20 mouse cellular contexts compared by ENCODE assay signal in the genomic region with DNA sequence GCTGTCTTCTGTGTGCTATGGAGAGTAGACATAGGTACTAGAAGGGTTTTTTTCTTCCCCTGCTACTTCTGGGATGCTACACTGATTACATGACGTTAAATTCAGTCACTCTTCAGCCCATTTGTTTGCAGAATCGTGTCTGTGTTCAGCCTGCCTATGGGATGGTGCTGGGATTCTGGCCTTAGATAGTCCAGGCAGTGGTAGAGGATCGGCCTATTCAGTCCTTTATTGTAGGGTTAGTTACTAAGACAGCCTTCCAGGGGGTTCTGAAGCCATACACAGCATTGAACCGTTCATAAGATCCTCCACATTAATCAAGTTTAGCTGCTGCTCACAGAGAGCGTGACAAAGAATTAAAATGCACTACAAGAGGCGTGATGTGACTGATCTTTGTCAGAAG. TPM values are rescaled to one million over a fixed set of nuclear protein-coding genes. Genes with fewer than 3 reads are reported as not detected.
A peak's percentile ranks its signal among the peaks of the same experiment; 100 is the strongest.
DNase-seq lines count a peak whose midpoint lies in the region; ATAC-seq and TF ChIP-seq lines count a peak whose summit lies in the region.
"Had no signal": no experiment of that assay in that cellular context is flagged by ENCODE, and none has a peak within 500 bp of the region (broad histone marks: within the 10 kb centered on the region; RNA-seq: fewer than 3 reads in every experiment).

No protein-coding gene starts in this region.

- no peak overlapping the region for H3K4me2 ChIP-seq in forebrain, embryonic 14.5 days (ENCODE audit: low read length)
- no peak overlapping the region for H3K4me2 ChIP-seq in forebrain, postnatal 0 days (ENCODE audit: low read depth)
- peak overlapping the region; percentile 33 for H3K4me2 ChIP-seq in hindbrain, postnatal 0 days (ENCODE audit: low read depth, low read length)
- peak overlapping the region; percentile 29; the same call in 1 of the 2 replicates for H3K4me2 ChIP-seq in midbrain, postnatal 0 days (ENCODE audit: low read depth, low read length, poor library complexity, severe bottlenecking)
- H3K4me2 ChIP-seq: embryonic facial prominence, embryonic 13.5 days; liver, embryonic 15.5 days had no signal

- no peak overlapping the region for H3K4me3 ChIP-seq in forebrain, embryonic 14.5 days (ENCODE audit: low read depth, low read length)
- H3K4me3 ChIP-seq in forebrain, embryonic 10.5 days, result no peak overlapping the region
- H3K4me3 ChIP-seq in forebrain, postnatal 0 days (ENCODE audit: low read depth, low read length), result no peak overlapping the region
- H3K4me3 ChIP-seq in hindbrain, postnatal 0 days (ENCODE audit: low read length), result no peak overlapping the region
- no peak overlapping the region for H3K4me3 ChIP-seq in midbrain, postnatal 0 days (ENCODE audit: low read depth, low read length)
- H3K4me3 ChIP-seq in embryonic facial prominence, embryonic 10.5 days, result no peak overlapping the region
- H3K4me3 ChIP-seq: embryonic facial prominence, embryonic 13.5 days; heart, adult 2 months; liver, embryonic 15.5 days; neural tube, embryonic 12.5 days had no signal

- no peaks in the 10 kb centered on the region for H3K9me3 ChIP-seq in forebrain, embryonic 14.5 days (replicated peaks; ENCODE audit: control insufficient read depth, low read length)
- H3K9me3 ChIP-seq in forebrain, embryonic 10.5 days, result no peaks in the 10 kb centered on the region
- H3K9me3 ChIP-seq in forebrain, postnatal 0 days (ENCODE audit: low read length), result no peaks in the 10 kb centered on the region
- H3K9me3 ChIP-seq in hindbrain, postnatal 0 days (ENCODE audit: low read length), result no peaks in the 10 kb centered on the region
- H3K9me3 ChIP-seq in midbrain, postnatal 0 days (ENCODE audit: low read length), result no peaks in the 10 kb centered on the region
- H3K9me3 ChIP-seq in embryonic facial prominence, embryonic 10.5 days, result no peaks in the 10 kb centered on the region
- H3K9me3 ChIP-seq: embryonic facial prominence, embryonic 13.5 days; liver, embryonic 15.5 days; neural tube, embryonic 12.5 days had no signal

- DNase-seq in forebrain, embryonic 14.5 days (ENCODE audit: low spot score), result no peak
- no peak for DNase-seq in forebrain, embryonic 10.5 days (ENCODE audit: extremely low spot score, low spot score)
- DNase-seq in forebrain, postnatal 0 days, result no peak
- no peak for DNase-seq in hindbrain, postnatal 0 days (ENCODE audit: low spot score)
- DNase-seq in midbrain, postnatal 0 days (ENCODE audit: low spot score), result no peak
- DNase-seq in embryonic facial prominence, embryonic 10.5 days (ENCODE audit: low spot score), result no peak
- DNase-seq in lung, postnatal 10 days, result no peak
- DNase-seq in frontal cortex, postnatal 10 days (ENCODE audit: low spot score in 2 of 2), result no peak
- DNase-seq: adrenal gland, postnatal 10 days; cerebellum, adult 2 months; gastrocnemius, postnatal 10 days; kidney, adult 18-20 months; kidney, postnatal 4 days; retina, postnatal 1 day; right cerebral cortex, postnatal 4 days; thymus, postnatal 36 days had no signal

- H3K27ac ChIP-seq in forebrain, embryonic 14.5 days (ENCODE audit: low read depth, low read length), result no peak overlapping the region
- H3K27ac ChIP-seq in forebrain, embryonic 10.5 days, result no peak overlapping the region
- peak overlapping the region; percentile 66; the same call in 1 of the 2 replicates for H3K27ac ChIP-seq in forebrain, postnatal 0 days (ENCODE audit: low read depth, low read length)
- H3K27ac ChIP-seq in hindbrain, postnatal 0 days, result peak overlapping the region; percentile 29; the same call in 1 of the 2 replicates
- peak overlapping the region; percentile 58; the same call in 1 of the 2 replicates for H3K27ac ChIP-seq in midbrain, postnatal 0 days (ENCODE audit: low read depth, low read length)
- H3K27ac ChIP-seq in embryonic facial prominence, embryonic 10.5 days (replicated peaks), result no peak overlapping the region
- H3K27ac ChIP-seq: embryonic facial prominence, embryonic 13.5 days; heart, adult 2 months; liver, embryonic 15.5 days; neural tube, embryonic 12.5 days had no signal

- 51% methylated on average over 6 of the region's 6 CpGs for WGBS in forebrain, embryonic 14.5 days
- 73% methylated on average over 6 of the region's 6 CpGs for WGBS in forebrain, embryonic 10.5 days
- WGBS in forebrain, postnatal 0 days, result 54% methylated on average over 6 of the region's 6 CpGs
- WGBS in hindbrain, postnatal 0 days, result 21% methylated on average over 6 of the region's 6 CpGs
- 24% methylated on average over 6 of the region's 6 CpGs for WGBS in midbrain, postnatal 0 days
- 81% methylated on average over 6 of the region's 6 CpGs for WGBS in embryonic facial prominence, embryonic 10.5 days

- H3K36me3 ChIP-seq in forebrain, embryonic 14.5 days (ENCODE audit: control insufficient read depth, insufficient read depth, low read length), result peaks cover 7% of the 10 kb centered on the region
- H3K36me3 ChIP-seq in forebrain, embryonic 10.5 days (replicated peaks), result peaks cover 30% of the 10 kb centered on the region
- H3K36me3 ChIP-seq in forebrain, postnatal 0 days (ENCODE audit: insufficient read depth), result no peaks in the 10 kb centered on the region
- H3K36me3 ChIP-seq in hindbrain, postnatal 0 days (ENCODE audit: insufficient read depth, low read length), result no peaks in the 10 kb centered on the region
- H3K36me3 ChIP-seq in midbrain, postnatal 0 days (ENCODE audit: insufficient read depth, low read length), result no peaks in the 10 kb centered on the region
- peaks cover 29% of the 10 kb centered on the region for H3K36me3 ChIP-seq in embryonic facial prominence, embryonic 10.5 days (replicated peaks)
- H3K36me3 ChIP-seq: neural tube, embryonic 12.5 days had no signal

- peak; percentile 36; the same call in 1 of the 2 replicates for ATAC-seq in forebrain, embryonic 14.5 days
- peak; percentile 42; the same call in 1 of the 2 replicates for ATAC-seq in forebrain, postnatal 0 days
- 0 out of 2 replicates have a peak, but pooled peaks have one; percentile 6 for ATAC-seq in hindbrain, postnatal 0 days
- no peak for ATAC-seq in midbrain, postnatal 0 days (ENCODE audit: low FRiP score)

- TF ChIP-seq CTCF in forebrain, postnatal 0 days (IDR thresholded peaks at IDR 0.05; ENCODE audit: low read depth), result no peak
- TF ChIP-seq CTCF in hindbrain, postnatal 0 days (IDR thresholded peaks at IDR 0.05; ENCODE audit: low read depth), result no peak
- TF ChIP-seq CTCF in midbrain, postnatal 0 days (IDR thresholded peaks at IDR 0.05), result no peak

- H3K27me3 ChIP-seq in forebrain, embryonic 14.5 days (replicated peaks; ENCODE audit: control insufficient read depth, insufficient read depth, low read length), result no peaks in the 10 kb centered on the region
- no peaks in the 10 kb centered on the region for H3K27me3 ChIP-seq in forebrain, embryonic 10.5 days (ENCODE audit: poor library complexity, severe bottlenecking)
- no peaks in the 10 kb centered on the region for H3K27me3 ChIP-seq in forebrain, postnatal 0 days (ENCODE audit: insufficient read depth, low read length)
- no peaks in the 10 kb centered on the region for H3K27me3 ChIP-seq in hindbrain, postnatal 0 days (ENCODE audit: insufficient read depth, low read length)
- no peaks in the 10 kb centered on the region for H3K27me3 ChIP-seq in midbrain, postnatal 0 days (ENCODE audit: insufficient read depth, low read length)
- no peaks in the 10 kb centered on the region for H3K27me3 ChIP-seq in embryonic facial prominence, embryonic 10.5 days (replicated peaks; ENCODE audit: low read depth, poor library complexity, severe bottlenecking)
- H3K27me3 ChIP-seq: embryonic facial prominence, embryonic 13.5 days; liver, embryonic 15.5 days; neural tube, embryonic 12.5 days had no signal

- no peak overlapping the region; the same call in 1 of the 2 replicates for H3K9ac ChIP-seq in forebrain, embryonic 14.5 days (ENCODE audit: low read length)
- H3K9ac ChIP-seq in forebrain, postnatal 0 days, result no peak overlapping the region
- no peak overlapping the region for H3K9ac ChIP-seq in hindbrain, postnatal 0 days (replicated peaks; ENCODE audit: low read length)
- no peak overlapping the region for H3K9ac ChIP-seq in midbrain, postnatal 0 days (replicated peaks; ENCODE audit: low read length, poor library complexity, severe bottlenecking)
- H3K9ac ChIP-seq: embryonic facial prominence, embryonic 13.5 days; liver, embryonic 15.5 days; neural tube, embryonic 12.5 days had no signal

- H3K4me1 ChIP-seq in forebrain, embryonic 14.5 days (ENCODE audit: control insufficient read depth, insufficient read depth, low read length), result peaks cover 11% of the 10 kb centered on the region
- H3K4me1 ChIP-seq in forebrain, embryonic 10.5 days, result peaks cover 34% of the 10 kb centered on the region
- peaks cover 4% of the 10 kb centered on the region for H3K4me1 ChIP-seq in forebrain, postnatal 0 days (ENCODE audit: insufficient read depth)
- peaks cover 5% of the 10 kb centered on the region; the same call in 1 of the 2 replicates for H3K4me1 ChIP-seq in hindbrain, postnatal 0 days (ENCODE audit: insufficient read depth, low read length)
- peaks cover 10% of the 10 kb centered on the region for H3K4me1 ChIP-seq in midbrain, postnatal 0 days (ENCODE audit: insufficient read depth, low read length)
- peaks cover 16% of the 10 kb centered on the region for H3K4me1 ChIP-seq in embryonic facial prominence, embryonic 10.5 days
- H3K4me1 ChIP-seq: embryonic facial prominence, embryonic 13.5 days had no signal

RNA-seq across cellular contexts. Expression of a gene that starts 16.6 kb away (rescaled TPM):
- polyA plus RNA-seq in forebrain, embryonic 14.5 days (2014; fragmentation: Nextera tagmentation; extraction: Ambion mirVana), result 17.2 and 20.3 TPM in 2 replicates
- polyA plus RNA-seq in forebrain, embryonic 10.5 days (2016; fragmentation: Nextera tagmentation; extraction: Ambion mirVana), result 18.4 and 18.5 TPM in 2 replicates
- 25.8 and 28.4 TPM in 2 replicates for total RNA-seq in forebrain, postnatal 0 days (2014; rRNA removed)
- 12.4 and 14.4 TPM in 2 replicates for polyA plus RNA-seq in forebrain, postnatal 0 days (2015; fragmentation: Nextera tagmentation; extraction: Ambion mirVana)
- 21.7 and 24.9 TPM in 2 replicates for total RNA-seq in hindbrain, postnatal 0 days (2014; rRNA removed)
- 16.3 and 16.9 TPM in 2 replicates for polyA plus RNA-seq in hindbrain, postnatal 0 days (2015; fragmentation: Nextera tagmentation; extraction: Ambion mirVana)
- total RNA-seq in midbrain, postnatal 0 days (2014; rRNA removed), result 23.7 and 29.7 TPM in 2 replicates
- 13.3 and 15.7 TPM in 2 replicates for polyA plus RNA-seq in midbrain, postnatal 0 days (2015; fragmentation: Nextera tagmentation; extraction: Ambion mirVana)
- 14.5 and 17.5 TPM in 2 replicates for polyA plus RNA-seq in embryonic facial prominence, embryonic 10.5 days (2016; fragmentation: Nextera tagmentation; extraction: Ambion mirVana)

Comparison
In these comparisons a context has a peak if more than half of its experiments do, and no peak if none do; other contexts are left out.
1. H3K27ac ChIP-seq: peak in forebrain, postnatal 0 days (single experiment), hindbrain, postnatal 0 days (single experiment) and midbrain, postnatal 0 days (single experiment); none in forebrain, embryonic 14.5 days (single experiment), forebrain, embryonic 10.5 days (single experiment) and embryonic facial prominence, embryonic 10.5 days (single experiment).
2. H3K4me2 ChIP-seq: peak in hindbrain, postnatal 0 days (single experiment) and midbrain, postnatal 0 days (single experiment); none in forebrain, embryonic 14.5 days (single experiment) and forebrain, postnatal 0 days (single experiment).